Mouse (Mus musculus): ENCODE results near the gene Smim24.

DNA sequence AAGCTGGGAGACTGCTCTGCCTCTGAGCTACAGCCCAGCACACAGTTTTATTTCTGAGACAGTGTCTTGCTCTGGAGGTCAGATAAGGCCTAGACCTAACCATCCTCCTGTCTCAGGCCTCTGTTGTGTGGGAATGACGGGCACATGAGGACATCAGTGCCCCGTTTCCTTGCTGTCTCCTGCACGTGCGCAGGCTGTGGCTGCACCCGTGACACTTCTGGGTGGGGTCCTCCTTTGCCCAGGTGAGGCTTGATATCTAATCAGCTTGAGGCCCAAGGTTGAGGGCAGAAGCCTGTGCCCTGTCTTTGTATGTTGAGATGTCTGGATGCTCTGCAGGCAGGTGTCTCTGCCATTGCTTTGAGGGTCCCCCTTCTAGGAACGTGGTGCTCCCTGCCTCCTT, 581 bp upstream of the Smim24 start:
- TF ChIP-seq POLR2A (IDR thresholded peaks at IDR 0.05; ENCODE audit: insufficient read depth, low read length): no peak
- no peak for TF ChIP-seq CTCF (IDR thresholded peaks at IDR 0.05; ENCODE audit: low read depth, low read length)

Data from ES-Bruce4 (cell line).